ENCODE assay signal across 20 mouse cellular contexts in the genomic region with DNA sequence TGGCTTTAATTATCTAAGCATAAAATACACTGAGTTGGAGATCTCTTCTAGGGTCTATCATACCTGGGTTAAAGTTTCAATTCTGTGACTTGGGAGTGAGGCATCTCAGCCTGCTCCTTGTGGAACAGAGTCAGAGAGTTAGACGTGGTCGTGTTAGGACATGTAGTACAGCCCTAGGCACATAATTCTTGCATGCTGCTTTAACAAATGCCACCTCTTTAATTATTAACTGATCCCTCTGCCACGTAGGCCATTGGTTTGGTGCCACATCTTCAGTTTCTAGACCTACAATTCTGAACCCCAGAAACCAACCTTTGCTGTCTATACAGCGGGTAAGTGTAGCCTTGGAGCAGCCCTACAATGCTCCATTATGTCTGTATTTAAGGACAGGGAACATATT.
A peak's percentile ranks its signal among the peaks of the same experiment; 100 is the strongest.
DNase-seq lines count a peak whose midpoint lies in the region; ATAC-seq and TF ChIP-seq lines count a peak whose summit lies in the region.
"Had no signal": no experiment of that assay in that cellular context is flagged by ENCODE, and none has a peak within 500 bp of the region (broad histone marks: within the 10 kb centered on the region; RNA-seq: fewer than 3 reads in every experiment).

No protein-coding gene starts in this region.

- H3K36me3 ChIP-seq in kidney, adult 2 months (ENCODE audit: control insufficient read depth, insufficient read depth, low read length), result no peaks in the 10 kb centered on the region
- H3K36me3 ChIP-seq in kidney, embryonic 16.5 days (ENCODE audit: insufficient read depth, low read length), result no peaks in the 10 kb centered on the region
- no peaks in the 10 kb centered on the region for H3K36me3 ChIP-seq in liver, adult 2 months (ENCODE audit: control insufficient read depth, insufficient read depth, low read length)
- no peaks in the 10 kb centered on the region for H3K36me3 ChIP-seq in liver, embryonic 11.5 days (ENCODE audit: control insufficient read depth, insufficient read depth, low read length)
- no peaks in the 10 kb centered on the region for H3K36me3 ChIP-seq in stomach, embryonic 16.5 days (ENCODE audit: control insufficient read depth, insufficient read depth, low read length)
- H3K36me3 ChIP-seq: embryonic facial prominence, embryonic 15.5 days; forebrain, embryonic 10.5 days had no signal

- TF ChIP-seq POLR2A in kidney, adult 2 months (IDR thresholded peaks at IDR 0.05; ENCODE audit: low read depth, low read length), result no peak
- no peak for TF ChIP-seq POLR2A in liver, adult 2 months (IDR thresholded peaks at IDR 0.05; ENCODE audit: extremely low read depth, insufficient read depth, low read length)

- peak; percentile 56 for DNase-seq in kidney, adult 2 months
- DNase-seq in liver, adult 2 months (ENCODE audit: extremely low read depth, low read depth, low spot score), result peak; percentile 82
- no peak for DNase-seq in liver, embryonic 11.5 days (ENCODE audit: low spot score)
- no peak for DNase-seq in Patski (ENCODE audit: low read depth, low spot score)
- DNase-seq in heart, adult 9 months (ENCODE audit: low spot score in 2 of 2), result no peak
- DNase-seq: adrenal gland, adult 2 months; adrenal gland, postnatal 25 days; cerebellum, adult 18-20 months; cerebellum, postnatal 10 days; embryo, embryonic 11 days; gastrocnemius, adult 2 months; gastrocnemius, postnatal 25 days; heart, postnatal 36 days had no signal

- CTCF ChIA-PET in Patski (lab: Charles Lee), result interaction anchor here (3.8 kb wide), 1 partner anchor 17 kb away, joined by 13 read pairs; no protein-coding TSS in a partner anchor

- POLR2A ChIA-PET in Patski (lab: Charles Lee), result no interaction called here

- no peak for ATAC-seq in kidney, embryonic 16.5 days (ENCODE audit: low FRiP score, low TSS enrichment)
- ATAC-seq in liver, embryonic 11.5 days (replicated peaks; ENCODE audit: low FRiP score), result no peak
- peak; percentile 54 for ATAC-seq in Patski
- peak; percentile 51; the same call in 1 of the 2 replicates for ATAC-seq in stomach, embryonic 16.5 days (ENCODE audit: insufficient read depth, low FRiP score)
- ATAC-seq: forebrain, embryonic 14.5 days had no signal

- no peak overlapping the region for H3K27ac ChIP-seq in kidney, adult 2 months (ENCODE audit: insufficient read depth, low read depth, low read length)
- no peak overlapping the region for H3K27ac ChIP-seq in kidney, embryonic 16.5 days (ENCODE audit: low read length)
- no peak overlapping the region for H3K27ac ChIP-seq in liver, adult 2 months (replicated peaks; ENCODE audit: insufficient read depth, low read depth, low read length)
- H3K27ac ChIP-seq in liver, embryonic 11.5 days (ENCODE audit: low read depth, low read length), result no peak overlapping the region
- no peak overlapping the region for H3K27ac ChIP-seq in stomach, embryonic 16.5 days (ENCODE audit: low read length)
- H3K27ac ChIP-seq: embryonic facial prominence, embryonic 15.5 days; forebrain, embryonic 10.5 days; gastrocnemius, adult 2 months; heart, embryonic 13.5 days had no signal

- H3K4me3 ChIP-seq in kidney, adult 2 months (ENCODE audit: insufficient read depth, low read depth, low read length), result no peak overlapping the region
- H3K4me3 ChIP-seq in kidney, embryonic 16.5 days (ENCODE audit: low read length), result no peak overlapping the region
- H3K4me3 ChIP-seq in liver, adult 2 months (ENCODE audit: insufficient read depth, low read depth, low read length), result peak overlapping the region; percentile 26; the same call in 1 of the 2 replicates
- H3K4me3 ChIP-seq in liver, embryonic 11.5 days (ENCODE audit: low read depth, low read length), result no peak overlapping the region
- no peak overlapping the region for H3K4me3 ChIP-seq in stomach, embryonic 16.5 days (replicated peaks; ENCODE audit: low read length)
- H3K4me3 ChIP-seq: embryonic facial prominence, embryonic 15.5 days; erythroblast, embryonic 14.5 days; forebrain, embryonic 10.5 days; gastrocnemius, adult 2 months; heart, embryonic 13.5 days had no signal

- H3K4me2 ChIP-seq in kidney, embryonic 16.5 days (replicated peaks; ENCODE audit: low read depth, low read length), result no peak overlapping the region
- no peak overlapping the region for H3K4me2 ChIP-seq in liver, embryonic 11.5 days
- H3K4me2 ChIP-seq in stomach, embryonic 16.5 days (ENCODE audit: low read depth, low read length), result no peak overlapping the region
- H3K4me2 ChIP-seq: embryonic facial prominence, embryonic 15.5 days; heart, embryonic 13.5 days had no signal

- in situ Hi-C loops in Patski (cut with MboI; ENCODE audit: low pct_unique_long_range_greater_than_20kb), result no loop called here

- no peaks in the 10 kb centered on the region; the same call in 1 of the 2 replicates for H3K9me3 ChIP-seq in kidney, embryonic 16.5 days (ENCODE audit: low read length)
- 0 out of 2 replicates have a peak, but pooled peaks cover 2% of the 10 kb centered on the region for H3K9me3 ChIP-seq in liver, embryonic 11.5 days (ENCODE audit: control insufficient read depth, low read length)
- H3K9me3 ChIP-seq in stomach, embryonic 16.5 days (replicated peaks; ENCODE audit: control insufficient read depth, low read length), result 0 out of 2 replicates have a peak, but pooled peaks cover 4% of the 10 kb centered on the region
- H3K9me3 ChIP-seq: embryonic facial prominence, embryonic 15.5 days had no signal

- no peak overlapping the region for H3K9ac ChIP-seq in kidney, embryonic 16.5 days (replicated peaks; ENCODE audit: low read length)
- H3K9ac ChIP-seq in liver, adult 2 months (ENCODE audit: low read depth, low read length), result no peak overlapping the region
- H3K9ac ChIP-seq in liver, embryonic 11.5 days (ENCODE audit: low read depth, low read length), result no peak overlapping the region
- no peak overlapping the region for H3K9ac ChIP-seq in stomach, embryonic 16.5 days (ENCODE audit: low read length)
- H3K9ac ChIP-seq: embryonic facial prominence, embryonic 15.5 days; heart, embryonic 13.5 days had no signal

- no peaks in the 10 kb centered on the region for H3K79me2 ChIP-seq in liver, adult 2 months (ENCODE audit: control insufficient read depth, insufficient read depth, low read length)

- H3K27me3 ChIP-seq in kidney, adult 2 months (replicated peaks; ENCODE audit: control insufficient read depth, insufficient read depth, low read length), result no peaks in the 10 kb centered on the region
- H3K27me3 ChIP-seq in kidney, embryonic 16.5 days (ENCODE audit: insufficient read depth, low read length), result no peaks in the 10 kb centered on the region
- no peaks in the 10 kb centered on the region for H3K27me3 ChIP-seq in liver, adult 2 months (ENCODE audit: control insufficient read depth, insufficient read depth, low read length)
- H3K27me3 ChIP-seq in liver, embryonic 11.5 days (replicated peaks; ENCODE audit: control insufficient read depth, insufficient read depth, low read length), result no peaks in the 10 kb centered on the region
- H3K27me3 ChIP-seq in Patski, result no peaks in the 10 kb centered on the region
- H3K27me3 ChIP-seq in stomach, embryonic 16.5 days (ENCODE audit: control insufficient read depth, insufficient read depth, low read length), result no peaks in the 10 kb centered on the region
- H3K27me3 ChIP-seq: embryonic facial prominence, embryonic 15.5 days had no signal

- TF ChIP-seq CTCF in kidney, adult 2 months (conservative IDR thresholded peaks at IDR 0.05; ENCODE audit: insufficient read depth, insufficient read length, low read depth, low read length), result no peak
- TF ChIP-seq CTCF in liver, adult 2 months (IDR thresholded peaks at IDR 0.05; ENCODE audit: low read depth, low read length), result no peak
- no peak for TF ChIP-seq CTCF in Patski (IDR thresholded peaks at IDR 0.05)

- H3K4me1 ChIP-seq in kidney, adult 2 months (ENCODE audit: control insufficient read depth, insufficient read depth, low read length), result no peaks in the 10 kb centered on the region
- H3K4me1 ChIP-seq in kidney, embryonic 16.5 days (ENCODE audit: insufficient read depth, low read length), result peaks cover 12% of the 10 kb centered on the region
- H3K4me1 ChIP-seq in liver, adult 2 months (ENCODE audit: control insufficient read depth, insufficient read depth, low read length), result peaks cover 11% of the 10 kb centered on the region
- peaks cover under 1% of the 10 kb centered on the region; the same call in 1 of the 2 replicates for H3K4me1 ChIP-seq in liver, embryonic 11.5 days (replicated peaks; ENCODE audit: control insufficient read depth, insufficient read depth, low read length)
- no peaks in the 10 kb centered on the region for H3K4me1 ChIP-seq in stomach, embryonic 16.5 days (ENCODE audit: control insufficient read depth, insufficient read depth, low read length)

- 46% methylated on average over 4 of the region's 4 CpGs for WGBS in kidney, adult 2 months
- 71% methylated on average over 4 of the region's 4 CpGs for WGBS in kidney, embryonic 16.5 days
- 28% methylated on average over 4 of the region's 4 CpGs for WGBS in liver, adult 2 months
- WGBS in liver, embryonic 11.5 days, result 82% methylated on average over 4 of the region's 4 CpGs
- 71% methylated on average over 4 of the region's 4 CpGs for WGBS in stomach, embryonic 16.5 days

Comparison
In these comparisons a context has a peak if more than half of its experiments do, and no peak if none do; other contexts are left out.
1. DNase-seq: peak in kidney, adult 2 months (single experiment) and liver, adult 2 months (single experiment); none in liver, embryonic 11.5 days (single experiment), Patski (single experiment) and heart, adult 9 months (0 of 2).
2. ATAC-seq: peak in Patski (single experiment) and stomach, embryonic 16.5 days (single experiment); none in kidney, embryonic 16.5 days (single experiment) and liver, embryonic 11.5 days (single experiment).